Mouse (Mus musculus) hindbrain, postnatal 0 days (tissue): ENCODE measurements around the gene Ifnl2. TPM values are rescaled to one million over a fixed set of nuclear protein-coding genes. Genes with fewer than 3 reads are reported as not detected.

Experiments
- ATAC-seq: fragments of 200-750 bp; cut with Nextera tagmentation; 2 replicates; pipeline ENCODE4 v1.8.0; 2017; ENCODE audit warnings: mild to moderate bottlenecking, moderate TSS enrichment, moderate library complexity
- DNase-seq: peaks from one replicate; pipeline ENCODE4 v3.0.0-alpha.2; 2015; ENCODE audit warnings: low spot score
- H3K27ac ChIP-seq: fragments of 300-500 bp; sonication (generic); 2 replicates; pipeline ENCODE4 v1.5.1; 2014; ENCODE audit warnings: mild to moderate bottlenecking
- H3K27me3 ChIP-seq: fragments of 300-500 bp; sonication (generic); 2 replicates; pipeline ENCODE4 v1.6.1; 2014; ENCODE audit warnings: low read length, mixed read lengths; ENCODE audit not compliant: insufficient read depth
- H3K36me3 ChIP-seq: fragments of 300-500 bp; sonication (generic); 2 replicates; pipeline ENCODE4 v1.6.1; 2014; ENCODE audit warnings: low read length, mixed read lengths; ENCODE audit not compliant: insufficient read depth
- H3K4me1 ChIP-seq: fragments of 300-500 bp; sonication (generic); 2 replicates; pipeline ENCODE4 v1.6.1; 2014; ENCODE audit warnings: antibody characterized with exemption, low read length, mixed read lengths; ENCODE audit not compliant: insufficient read depth
- H3K4me2 ChIP-seq: fragments of 300-500 bp; sonication (generic); 2 replicates; pipeline ENCODE4 v1.6.1; 2014; ENCODE audit warnings: low read depth, mild to moderate bottlenecking, low read length, moderate library complexity, mixed read lengths
- H3K4me3 ChIP-seq: fragments of 300-500 bp; sonication (generic); 2 replicates; pipeline ENCODE4 v1.5.1; 2014; ENCODE audit warnings: low read length
- H3K9ac ChIP-seq: fragments of 300-500 bp; sonication (generic); replicated peaks from 2 replicates; pipeline ENCODE4 v1.6.1; 2014; ENCODE audit warnings: mild to moderate bottlenecking, low read length, moderate library complexity, mixed read lengths
- H3K9me3 ChIP-seq: fragments of 300-500 bp; sonication (generic); 2 replicates; pipeline ENCODE4 v1.6.1; 2016; ENCODE audit warnings: low read length, mixed read lengths
- CTCF ChIP-seq: IDR thresholded peaks from 2 replicates; pipeline ENCODE4 v1.5.1; 2016; ENCODE audit warnings: antibody characterized with exemption, control low read depth, low read depth
- WGBS: fragments of 180-500 bp; shearing (Covaris S2); extraction: QIAGEN DNeasy Blood & Tissue Kit; methylation state at CpG from one replicate; pipeline ENCODE4 v1.1.7; 2014; 5-methylcytosine and 5-hydroxymethylcytosine counted together
- polyA plus RNA-seq: library from polyadenylated mRNA; unstranded; fragments of >200 nt; fragmentation: Nextera tagmentation; extraction: Ambion mirVana; gene quantifications from 2 replicates; pipeline ENCODE4 v1.2.1, GENCODE M21; 2015
- total RNA-seq: library from RNA; depleted of rRNA; stranded (reverse); fragments of >200 nt; gene quantifications from 2 replicates; pipeline ENCODE4 v1.2.3, GENCODE M21; 2014

Gene Ifnl2
- total and polyA plus RNA-seq, 2 experiments from 2014 or later, result not detected

DNA sequence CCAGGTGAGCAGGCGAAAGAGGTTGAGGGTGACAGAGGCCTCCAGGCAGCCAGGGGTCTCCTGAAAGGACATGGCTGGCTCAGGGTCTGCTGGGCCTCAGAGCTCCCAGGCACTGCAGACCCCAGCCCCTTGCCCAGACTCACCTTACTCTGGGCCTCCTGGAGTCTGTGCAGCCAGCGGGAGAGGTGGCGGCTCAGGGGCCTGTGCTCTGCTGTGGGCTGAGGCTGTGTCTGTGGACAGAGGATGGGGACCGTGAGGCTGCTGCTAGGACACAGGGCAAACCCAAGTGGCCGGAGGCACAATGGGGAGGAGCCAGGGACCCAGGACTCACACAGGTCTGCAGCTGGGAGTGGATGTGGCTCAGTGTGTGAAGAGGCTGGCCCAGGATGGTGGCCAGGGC is 32.9 kb downstream of the Ifnl2 start:
- WGBS, result 87% methylated on average over 5 of the region's 5 CpGs
- no peak for DNase-seq
- no peak for ATAC-seq
- H3K4me2 ChIP-seq, result no peak overlapping the region
- H3K27ac ChIP-seq, result no peak overlapping the region
- no peaks in the 10 kb centered on the region for H3K4me1 ChIP-seq
- no peak for TF ChIP-seq CTCF
- H3K4me3 ChIP-seq, result no peak overlapping the region
- no peaks in the 10 kb centered on the region for H3K27me3 ChIP-seq
- H3K9me3 ChIP-seq, result no peaks in the 10 kb centered on the region
- H3K9ac ChIP-seq, result no peak overlapping the region
- no peaks in the 10 kb centered on the region for H3K36me3 ChIP-seq

DNA sequence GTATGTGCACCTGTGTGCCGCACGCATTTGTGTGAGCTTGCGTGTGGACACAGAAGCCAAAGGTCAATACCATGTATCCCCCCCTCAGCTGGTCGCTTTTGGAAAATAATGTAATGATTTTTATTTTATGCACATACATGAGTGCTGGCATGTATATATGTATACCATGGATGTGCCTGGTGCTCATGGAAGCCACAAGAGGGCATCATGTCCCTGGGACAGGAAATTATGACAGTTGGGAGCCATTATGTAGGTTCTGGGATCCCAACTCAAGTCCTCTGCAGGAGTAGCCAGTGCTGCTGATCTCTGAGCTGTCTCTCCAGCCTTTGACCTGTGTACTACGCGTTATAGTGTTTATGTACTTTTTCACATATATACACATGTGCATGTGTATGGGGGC is 34.1 kb downstream of the Ifnl2 start:
- DNase-seq, result no peak
- no peak overlapping the region for H3K4me3 ChIP-seq
- peak; percentile 32; the same call in 1 of the 2 replicates for TF ChIP-seq CTCF
- H3K4me1 ChIP-seq, result no peaks in the 10 kb centered on the region
- no peaks in the 10 kb centered on the region for H3K36me3 ChIP-seq
- H3K27ac ChIP-seq, result no peak overlapping the region
- H3K9me3 ChIP-seq, result no peaks in the 10 kb centered on the region
- no peak overlapping the region for H3K4me2 ChIP-seq
- 91% methylated on average over 6 of the region's 6 CpGs for WGBS
- ATAC-seq, result no peak
- no peak overlapping the region for H3K9ac ChIP-seq
- H3K27me3 ChIP-seq, result no peaks in the 10 kb centered on the region

DNA sequence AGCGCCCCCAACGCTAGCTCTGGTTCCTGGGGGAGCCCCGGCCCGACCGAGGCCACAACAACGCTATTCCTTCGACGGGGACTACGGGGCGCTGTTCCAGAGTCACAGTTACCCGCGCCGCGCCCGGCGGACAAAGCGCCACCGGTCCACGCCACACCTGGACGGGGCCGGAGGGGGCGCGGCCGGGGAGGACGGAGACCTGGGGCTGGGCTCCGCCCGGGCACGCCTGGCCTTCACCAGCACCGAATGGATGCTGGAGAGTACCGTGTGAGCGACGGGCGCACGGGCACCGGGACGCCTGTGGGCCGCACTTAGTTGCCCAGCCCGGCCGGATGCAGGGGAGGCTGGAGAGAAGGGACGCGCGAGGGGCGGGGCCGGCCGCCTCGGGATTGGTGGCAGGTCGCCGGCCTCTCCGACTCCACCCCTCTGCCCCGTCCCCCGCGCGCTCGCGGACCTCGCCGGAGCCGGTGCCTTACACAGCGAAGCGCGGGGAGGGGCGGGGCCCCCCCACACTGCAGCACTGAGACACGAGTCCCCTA is 43.0 kb downstream of the Ifnl2 start:
- WGBS, result 10% methylated on average over 51 of the region's 63 CpGs

DNA sequence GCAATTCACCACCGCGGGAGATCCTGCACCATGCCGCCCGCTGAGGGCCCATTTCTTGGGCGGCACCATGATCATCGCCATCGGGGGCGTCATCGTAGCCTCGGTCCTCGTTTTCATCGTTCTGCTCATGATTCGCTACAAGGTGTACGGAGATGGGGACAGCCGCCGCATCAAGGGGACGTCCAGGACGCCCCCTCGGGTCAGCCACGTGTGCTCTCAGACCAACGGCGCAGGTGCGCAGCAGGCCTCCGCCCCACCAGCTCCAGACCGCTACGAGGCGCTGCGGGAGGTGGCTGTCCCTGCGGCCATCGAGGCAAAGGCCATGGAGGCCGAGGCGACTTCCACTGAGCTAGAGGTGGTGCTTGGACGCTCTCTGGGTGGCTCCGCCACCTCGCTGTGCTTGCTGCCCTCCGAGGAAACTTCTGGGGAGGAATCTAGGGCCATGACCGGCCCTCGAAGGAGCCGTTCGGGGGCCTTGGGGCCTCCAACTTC is 43.5 kb downstream of the Ifnl2 start:
- H3K9me3 ChIP-seq, result no peaks in the 10 kb centered on the region
- peak overlapping the region; percentile 31 for H3K4me3 ChIP-seq
- WGBS, result 29% methylated on average over 40 of the region's 40 CpGs
- peaks cover 17% of the 10 kb centered on the region for H3K36me3 ChIP-seq
- ATAC-seq, result no peak
- H3K4me2 ChIP-seq, result peak overlapping the region; percentile 55
- H3K9ac ChIP-seq, result 0 out of 2 replicates have a peak overlapping the region, but pooled peaks have one; percentile 33
- H3K27ac ChIP-seq, result no peak overlapping the region
- peak; percentile 10 for DNase-seq
- TF ChIP-seq CTCF, result peak; percentile 16; the same call in 1 of the 2 replicates
- H3K4me1 ChIP-seq, result 0 out of 2 replicates have a peak, but pooled peaks cover 8% of the 10 kb centered on the region
- no peaks in the 10 kb centered on the region for H3K27me3 ChIP-seq

More for the DNA sequence above, 43.0 kb downstream of the Ifnl2 start:
- H3K27ac ChIP-seq, result no peak overlapping the region
- TF ChIP-seq CTCF, result peak; percentile 2; the same call in 1 of the 2 replicates
- 0 out of 2 replicates have a peak, but pooled peaks cover 8% of the 10 kb centered on the region for H3K4me1 ChIP-seq
- peaks cover 14% of the 10 kb centered on the region for H3K36me3 ChIP-seq
- H3K4me3 ChIP-seq, result peak overlapping the region; percentile 31
- DNase-seq (peak; percentile 28), ATAC-seq (peak; percentile 37)
- H3K4me2 ChIP-seq, result peak overlapping the region; percentile 55
- H3K9ac ChIP-seq, result 0 out of 2 replicates have a peak overlapping the region, but pooled peaks have one; percentile 33
- H3K9me3 ChIP-seq, result no peaks in the 10 kb centered on the region
- H3K27me3 ChIP-seq, result no peaks in the 10 kb centered on the region

DNA sequence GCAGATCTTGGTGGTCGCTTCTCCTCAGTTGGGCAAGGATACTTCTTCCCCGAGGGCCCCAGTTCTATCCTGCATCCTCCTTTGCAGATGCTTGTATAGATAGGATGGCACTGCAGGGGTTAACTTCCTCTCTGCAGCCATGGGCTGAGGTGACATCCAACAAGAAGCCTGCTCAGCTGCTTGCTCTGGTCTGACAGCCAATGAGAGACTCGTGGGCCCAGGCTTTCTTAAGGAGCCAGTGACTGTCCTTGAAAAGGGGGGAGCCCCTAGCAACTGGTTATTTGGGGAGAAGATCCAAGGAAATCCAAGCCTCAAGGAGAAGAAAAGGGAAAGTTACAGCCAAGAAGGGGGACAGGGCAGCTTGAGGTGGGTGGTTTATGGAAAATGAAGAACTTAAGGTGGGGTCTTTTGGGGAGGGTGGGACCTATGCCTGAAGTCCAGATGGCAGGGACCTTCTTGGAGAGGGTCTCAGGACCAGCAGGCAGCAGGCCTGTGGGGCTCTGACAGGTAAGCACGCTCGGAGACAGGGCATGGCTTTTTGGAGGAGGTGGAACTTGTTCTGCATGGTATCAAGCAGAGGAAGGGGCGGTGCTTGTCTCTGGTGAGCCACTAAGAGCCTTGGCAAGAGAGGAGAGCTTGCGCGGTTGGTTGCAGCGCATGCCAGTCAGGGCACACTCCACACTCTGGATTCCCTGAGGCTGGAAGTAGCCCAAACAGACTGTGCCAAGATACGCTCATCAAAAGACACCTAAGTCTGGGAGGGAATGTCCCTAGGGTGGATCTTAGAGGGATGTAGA is 45.6 kb downstream of the Ifnl2 start:
- H3K9me3 ChIP-seq, result no peaks in the 10 kb centered on the region
- WGBS, result 52% methylated on average over 10 of the region's 10 CpGs
- H3K36me3 ChIP-seq, result peaks cover 35% of the 10 kb centered on the region
- H3K4me3 ChIP-seq, result peak overlapping the region; percentile 22
- no peak overlapping the region for H3K9ac ChIP-seq
- TF ChIP-seq CTCF, result no peak
- DNase-seq, result peak; percentile 86
- H3K27ac ChIP-seq, result peak overlapping the region; percentile 36; the same call in 1 of the 2 replicates
- H3K27me3 ChIP-seq, result no peaks in the 10 kb centered on the region
- H3K4me1 ChIP-seq, result 0 out of 2 replicates have a peak, but pooled peaks cover 8% of the 10 kb centered on the region
- H3K4me2 ChIP-seq, result peak overlapping the region; percentile 48
- ATAC-seq, result peak; percentile 88

DNA sequence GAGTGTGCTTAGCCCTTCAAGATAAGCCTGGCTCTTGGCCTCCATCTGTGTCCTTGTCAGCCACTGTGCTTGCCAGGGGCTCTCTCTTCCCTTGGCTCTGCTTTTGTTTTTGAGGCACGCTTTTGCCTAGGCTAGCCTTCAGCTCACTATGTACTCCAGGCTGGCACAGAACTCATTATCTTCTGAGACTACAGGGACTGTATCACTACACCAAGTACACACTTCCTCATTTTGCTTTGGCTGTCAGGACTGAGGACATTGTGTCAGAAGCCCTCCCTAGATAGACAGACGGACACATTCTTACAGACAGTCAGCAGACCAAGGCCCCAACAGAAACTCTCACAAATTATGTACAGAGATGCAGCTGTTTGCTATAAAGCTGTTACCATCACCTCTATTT is 47.5 kb downstream of the Ifnl2 start:
- Histone ChIP-seq H3K36me3 (peaks cover 52% of the 10 kb centered on the region), H3K27ac (no peak overlapping the region), H3K4me2 (no peak overlapping the region), H3K9me3 (no peaks in the 10 kb centered on the region), H3K4me1 (0 out of 2 replicates have a peak, but pooled peaks cover 8% of the 10 kb centered on the region), H3K4me3 (no peak overlapping the region), H3K9ac (no peak overlapping the region), H3K27me3 (no peaks in the 10 kb centered on the region)
- DNase-seq, result no peak
- TF ChIP-seq CTCF, result no peak
- WGBS, result 97% methylated on average over 2 of the region's 2 CpGs
- ATAC-seq, result no peak
